Mouse (Mus musculus): Measurements from ENCODE around the gene Gm11567. TPM values are rescaled to one million over a fixed set of nuclear protein-coding genes. Genes with fewer than 3 reads are reported as not detected.
"Not testable (repeated sequence)": the region's sequence is repeated elsewhere in the genome, so short reads cannot be mapped to it uniquely, and the experiment has no call there.

Gm11567 gene
- total RNA-seq (2021): not detected

- DNase-seq; intact Hi-C loops (cut with DNase I): not testable (repeated sequence)
Measured at GRCm38 (mm10) chr11:99878887-99879286, at the start of gene Gm11567. Gene Gm11567 (plus strand): TSS chr11:99879187.

GRCm38 (mm10) chr11:99837966-99838365 lies 41.0 kb upstream of the Gm11567 start, which contains the start of gene 2300003K06Rik:
Gene 2300003K06Rik (minus strand): TSS chr11:99838066.
- intact Hi-C loops (cut with DNase I): no loop called here
- DNase-seq: no peak

- DNase-seq: no peak
- intact Hi-C loops (cut with DNase I): no loop called here
Measured at GRCm38 (mm10) chr11:99842185-99842584, 36.8 kb upstream of the Gm11567 start.

- DNase-seq: no peak
- intact Hi-C loops (cut with DNase I): no loop called here
Measured at GRCm38 (mm10) chr11:99846746-99847145, 32.2 kb upstream of the Gm11567 start.

- DNase-seq: no peak
- intact Hi-C loops (cut with DNase I): no loop called here
Measured at GRCm38 (mm10) chr11:99851508-99851907, 27.5 kb upstream of the Gm11567 start, which contains the start of gene Krtap4-16. Gene Krtap4-16 (minus strand): TSS chr11:99851608.

GRCm38 (mm10) chr11:99854121-99854520 lies 24.9 kb upstream of the Gm11567 start:
- intact Hi-C loops (cut with DNase I): no loop called here
- no peak for DNase-seq

GRCm38 (mm10) chr11:99857617-99858016 lies 21.4 kb upstream of the Gm11567 start, which contains the start of gene Gm11568:
Gene Gm11568 (plus strand): TSS chr11:99857917.
- intact Hi-C loops (cut with DNase I): no loop called here
- DNase-seq: no peak

- intact Hi-C loops (cut with DNase I): no loop called here
- no peak for DNase-seq
Measured at GRCm38 (mm10) chr11:99858761-99859160, 20.2 kb upstream of the Gm11567 start.

GRCm38 (mm10) chr11:99864176-99864575 lies 14.8 kb upstream of the Gm11567 start, which contains the start of gene Gm11559:
Gene Gm11559 (plus strand): TSS chr11:99864476.
- DNase-seq; intact Hi-C loops (cut with DNase I): not testable (repeated sequence)

- DNase-seq; intact Hi-C loops (cut with DNase I): not testable (repeated sequence)
Measured at GRCm38 (mm10) chr11:99873089-99873488, 5.9 kb upstream of the Gm11567 start, which contains the start of gene Krtap9-1. Gene Krtap9-1 (plus strand): TSS chr11:99873389.

- DNase-seq: no peak
- intact Hi-C loops (cut with DNase I): no loop called here
Measured at GRCm38 (mm10) chr11:99907620-99908019, 28.6 kb downstream of the Gm11567 start, which contains the start of gene Krtap31-1. Gene Krtap31-1 (plus strand): TSS chr11:99907920.

- intact Hi-C loops (cut with DNase I): no loop called here
- no peak for DNase-seq
Measured at GRCm38 (mm10) chr11:99914451-99914850, 35.5 kb downstream of the Gm11567 start, which contains the start of gene Gm11565. Gene Gm11565 (plus strand): TSS chr11:99914751.

Other genes with a start within 250 kb of the Gm11567 start
- gene Krtap4-2, start 244.1 kb upstream of the Gm11567 start, total RNA-seq (2021): not detected
- not detected for gene Krtap4-7, start 235.1 kb upstream of the Gm11567 start, total RNA-seq (2021)
- not detected for gene Gm11555, start 229.0 kb upstream of the Gm11567 start, total RNA-seq (2021)
- gene Gm11563, start 220.2 kb upstream of the Gm11567 start, total RNA-seq (2021): not detected
- gene Krtap4-6, start 213.2 kb upstream of the Gm11567 start, total RNA-seq (2021): not detected
- gene Gm14190, start 188.4 kb upstream of the Gm11567 start, total RNA-seq (2021): not detected
- not detected for gene Gm14180, start 144.9 kb upstream of the Gm11567 start, total RNA-seq (2021)
- not detected for gene Gm11595, start 106.3 kb upstream of the Gm11567 start, total RNA-seq (2021)
- gene Krtap4-8, start 98.5 kb upstream of the Gm11567 start, total RNA-seq (2021): not detected
- gene Krtap4-9, start 94.0 kb upstream of the Gm11567 start, total RNA-seq (2021): not detected
- gene Gm11596, start 85.7 kb upstream of the Gm11567 start, total RNA-seq (2021): not detected
- not detected for gene Gm11569, start 80.3 kb upstream of the Gm11567 start, total RNA-seq (2021)
- not detected for gene Gm11554, start 74.7 kb upstream of the Gm11567 start, total RNA-seq (2021)
- gene Krtap4-13, start 69.3 kb upstream of the Gm11567 start, total RNA-seq (2021): not detected
- gene Gm11564, start 63.5 kb upstream of the Gm11567 start, total RNA-seq (2021): not detected
- gene 2300003K06Rik, start 41.1 kb upstream of the Gm11567 start, total RNA-seq (2021): not detected
- gene Krtap4-16, start 27.6 kb upstream of the Gm11567 start, total RNA-seq (2021): not detected
- gene Gm11568, start 21.3 kb upstream of the Gm11567 start, total RNA-seq (2021): not detected
- gene Gm11559, start 14.7 kb upstream of the Gm11567 start, total RNA-seq (2021): not detected
- not detected for gene Krtap9-1, start 5.8 kb upstream of the Gm11567 start, total RNA-seq (2021)
- not detected for gene Krtap31-1, start 28.7 kb downstream of the Gm11567 start, total RNA-seq (2021)
- gene Gm11565, start 35.6 kb downstream of the Gm11567 start, total RNA-seq (2021): not detected
- not detected for gene Krtap31-2, start 57.1 kb downstream of the Gm11567 start, total RNA-seq (2021)
- not detected for gene Krtap9-5, start 69.3 kb downstream of the Gm11567 start, total RNA-seq (2021)
- gene Krtap29-1, start 99.9 kb downstream of the Gm11567 start, total RNA-seq (2021): not detected
- gene Krtap16-1, start 107.4 kb downstream of the Gm11567 start, total RNA-seq (2021): not detected
- not detected for gene Krtap17-1, start 114.8 kb downstream of the Gm11567 start, total RNA-seq (2021)
- not detected for gene Krt33a, start 137.0 kb downstream of the Gm11567 start, total RNA-seq (2021)
- not detected for gene Krt33b, start 150.7 kb downstream of the Gm11567 start, total RNA-seq (2021)
- gene Krt34, start 162.4 kb downstream of the Gm11567 start, total RNA-seq (2021): not detected
- not detected for gene Krt31, start 171.4 kb downstream of the Gm11567 start, total RNA-seq (2021)
- gene Krt32, start 209.0 kb downstream of the Gm11567 start, total RNA-seq (2021): not detected
- not detected for gene Krt35, start 217.1 kb downstream of the Gm11567 start, total RNA-seq (2021)
- not detected for gene Krt36, start 226.4 kb downstream of the Gm11567 start, total RNA-seq (2021)
- not detected for gene Krt13, start 242.4 kb downstream of the Gm11567 start, total RNA-seq (2021)